Mouse (Mus musculus): ENCODE data around the gene Akp3. TPM values are rescaled to one million over a fixed set of nuclear protein-coding genes. Genes with fewer than 3 reads are reported as not detected.

Gene Akp3
- total RNA-seq (2023) = not detected

GRCm38 (mm10) chr1:87124673-87125072, at the start of gene Akp3:
TSS of gene Akp3 (plus strand) at chr1:87124973.

DNA sequence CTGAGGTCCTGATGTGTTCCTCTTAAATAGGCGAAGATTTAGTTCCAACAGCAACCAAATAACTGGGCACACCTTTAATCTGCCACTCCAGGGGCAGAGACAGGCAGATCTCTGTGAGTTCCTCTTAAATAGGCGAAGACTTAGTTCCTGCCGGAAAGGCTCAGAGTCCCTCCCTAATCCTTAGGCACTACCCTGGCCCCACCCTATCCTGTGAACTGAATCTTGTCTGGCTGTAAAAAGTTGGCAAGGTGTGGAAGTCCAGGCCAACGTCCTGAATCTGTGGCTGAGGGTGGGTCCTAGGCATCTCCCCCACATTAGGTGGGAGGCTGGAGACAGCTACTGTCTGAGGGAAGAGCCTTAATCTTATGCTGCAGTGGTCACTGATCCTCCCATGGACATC, 34.9 kb upstream of the Akp3 start, which contains the start of gene Alppl2:
Gene Alppl2 (minus strand): TSS at position 101 of the 400 bp plus-strand sequence.

DNA sequence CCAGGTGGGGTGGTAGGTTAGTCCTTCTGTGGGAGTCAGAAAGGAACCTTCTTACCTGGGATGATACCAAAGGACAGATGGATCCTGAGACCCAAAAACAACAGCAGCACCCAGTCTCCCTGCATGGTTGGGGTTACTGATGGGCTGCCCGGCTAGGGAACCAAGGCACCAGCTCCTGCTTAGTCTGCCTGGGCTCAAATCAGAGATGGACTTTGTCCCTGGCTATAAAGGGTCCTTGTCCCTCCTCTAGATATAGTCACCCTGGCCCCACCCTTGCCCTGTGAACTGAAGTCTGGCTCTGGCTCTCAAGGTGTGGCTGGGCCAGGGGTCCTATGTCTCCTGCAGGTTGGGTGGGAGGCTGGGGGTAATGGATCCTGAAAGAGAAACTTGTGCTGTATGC, 23.4 kb upstream of the Akp3 start, which contains the start of gene Alpi:
Gene Alpi (minus strand): TSS at position 196 of the 400 bp plus-strand sequence.

GRCm38 (mm10) chr1:87156199-87156587, 31.4 kb downstream of the Akp3 start, which contains the start of gene Ecel1:
TSS of gene Ecel1 (minus strand) at chr1:87156521.

Other genes starting within 250 kb of the Akp3 start
- not detected for gene Alppl2, start 35.0 kb upstream of the Akp3 start, total RNA-seq (2023)
- not detected for gene Alpi, start 23.4 kb upstream of the Akp3 start, total RNA-seq (2023)
- gene Ecel1, start 31.5 kb downstream of the Akp3 start, total RNA-seq (2023) = not detected
- gene Prss56, start 58.3 kb downstream of the Akp3 start, total RNA-seq (2023) = not detected
- not detected for gene Chrnd, start 65.6 kb downstream of the Akp3 start, total RNA-seq (2023)
- gene Chrng, start 79.7 kb downstream of the Akp3 start, total RNA-seq (2023) = not detected
- 100 to 1,000 TPM; 100 to 104 TPM for gene Eif4e2, start 88.9 kb downstream of the Akp3 start, total RNA-seq (2023)
- not detected for gene Efhd1, start 139.4 kb downstream of the Akp3 start, total RNA-seq (2023)
- 100 to 1,000 TPM; 137 to 143 TPM for gene Gigyf2, start 202.0 kb downstream of the Akp3 start, total RNA-seq (2023)